Mouse (Mus musculus) MEL (cell line): ENCODE results near the gene Rhobtb1. TPM values are rescaled to one million over a fixed set of nuclear protein-coding genes. Genes with fewer than 3 reads are reported as not detected.

Source experiments
- DNase-seq: peaks from one replicate; pipeline ENCODE4 v3.0.0; 2011; ENCODE audit warnings: low read depth, low spot score
- H3K27ac ChIP-seq: 2 replicates; pipeline ENCODE4 v1.5.1; 2012; ENCODE audit warnings: low read depth, mild to moderate bottlenecking, control low read depth, low read length, moderate library complexity; ENCODE audit not compliant: control insufficient read depth
- H3K27me3 ChIP-seq, 2 experiments: fragments of 150-350 bp in 1 of 2; sonication (generic) in 1 of 2; 2 replicates each; pipeline ENCODE4 v1.6.1; 2012; ENCODE audit warnings: low read length in 2 of 2, mild to moderate bottlenecking in 2 of 2, improper control_type of control experiment in 1 of 2, moderate library complexity in 1 of 2; ENCODE audit not compliant: insufficient read depth in 2 of 2, control insufficient read depth in 1 of 2
- H3K36me3 ChIP-seq, 2 experiments: 2 replicates each; pipeline ENCODE4 v1.6.1; 2012 to 2014; ENCODE audit warnings: low read length in 2 of 2, improper control_type of control experiment in 1 of 2, inconsistent platforms in 1 of 2, mild to moderate bottlenecking in 1 of 2; ENCODE audit not compliant: insufficient read depth in 2 of 2, control insufficient read depth in 1 of 2
- H3K4me1 ChIP-seq, 2 experiments: fragments of 150-350 bp in 1 of 2; sonication (generic) in 1 of 2; 2 replicates each; pipeline ENCODE4 v1.6.1; 2012; ENCODE audit warnings: low read length in 2 of 2, improper control_type of control experiment in 1 of 2, mild to moderate bottlenecking in 1 of 2; ENCODE audit not compliant: insufficient read depth in 2 of 2, control insufficient read depth in 1 of 2
- H3K4me3 ChIP-seq, 2 experiments: fragments of 150-350 bp in 1 of 2; sonication (generic) in 1 of 2; 2 replicates each; pipeline ENCODE4 v1.5.1; 2012; ENCODE audit warnings: low read depth in 2 of 2, low read length in 2 of 2, mild to moderate bottlenecking in 2 of 2, moderate library complexity in 2 of 2, control low read depth in 1 of 2, improper control_type of control experiment in 1 of 2; ENCODE audit not compliant: control insufficient read depth in 1 of 2, insufficient read depth in 1 of 2
- H3K79me2 ChIP-seq: 2 replicates; pipeline ENCODE4 v1.6.1; 2012; ENCODE audit warnings: mild to moderate bottlenecking, low read length, moderate library complexity; ENCODE audit not compliant: control insufficient read depth, poor library complexity, insufficient read depth
- H3K9ac ChIP-seq: 2 replicates; pipeline ENCODE4 v1.6.1; 2012; ENCODE audit warnings: low read depth, mild to moderate bottlenecking, control low read depth, low read length, moderate library complexity; ENCODE audit not compliant: control insufficient read depth, poor library complexity, severe bottlenecking
- H3K9me3 ChIP-seq: fragments of 150-350 bp; sonication (generic); replicated peaks from 2 replicates; pipeline ENCODE4 v1.6.1; 2012; ENCODE audit warnings: mild to moderate bottlenecking, low read length, improper control_type of control experiment, moderate library complexity; ENCODE audit not compliant: insufficient read depth
- CHD1 ChIP-seq: IDR thresholded peaks from 2 replicates; pipeline ENCODE4 v1.6.1; 2012; ENCODE audit warnings: low read depth, mild to moderate bottlenecking, inconsistent platforms, low read length, improper control_type of control experiment
- E2F4 ChIP-seq: IDR thresholded peaks from 2 replicates; pipeline ENCODE4 v1.6.1; 2011; ENCODE audit warnings: low read depth, low read length, improper control_type of control experiment, borderline replicate concordance
- ETS1 ChIP-seq: IDR thresholded peaks from 2 replicates; pipeline ENCODE4 v1.6.1; 2012; ENCODE audit warnings: low read depth, mild to moderate bottlenecking, inconsistent platforms, low read length, improper control_type of control experiment, moderate library complexity
- GATA1 ChIP-seq: IDR thresholded peaks from 2 replicates; pipeline ENCODE4 v1.6.1; 2011; ENCODE audit warnings: low read depth, low read length, improper control_type of control experiment
- MAX ChIP-seq: IDR thresholded peaks from 2 replicates; pipeline ENCODE4 v1.6.1; 2011; ENCODE audit warnings: low read length, improper control_type of control experiment
- MYB ChIP-seq: IDR thresholded peaks from 2 replicates; pipeline ENCODE4 v1.6.1; 2011; ENCODE audit warnings: mild to moderate bottlenecking, low read depth, low read length, improper control_type of control experiment
- NELFE ChIP-seq: IDR thresholded peaks from 2 replicates; pipeline ENCODE4 v1.6.1; 2011; ENCODE audit warnings: low read depth, low read length, improper control_type of control experiment
- NRF1 ChIP-seq: IDR thresholded peaks from 2 replicates; pipeline ENCODE4 v1.6.1; 2014; ENCODE audit warnings: low read depth, mild to moderate bottlenecking, inconsistent platforms, low read length, improper control_type of control experiment, moderate library complexity; ENCODE audit not compliant: poor library complexity, insufficient read depth, severe bottlenecking
- POLR2A ChIP-seq, 2 experiments: IDR thresholded peaks; 2 replicates each; pipeline ENCODE4 v1.6.1; 2011 to 2012; ENCODE audit warnings: low read length in 2 of 2, mild to moderate bottlenecking in 2 of 2, control low read depth in 1 of 2, improper control_type of control experiment in 1 of 2, low read depth in 1 of 2, moderate library complexity in 1 of 2; ENCODE audit not compliant: control insufficient read depth in 1 of 2, insufficient read depth in 1 of 2, poor library complexity in 1 of 2
- POLR2AphosphoS5 ChIP-seq: IDR thresholded peaks from 2 replicates; pipeline ENCODE4 v1.6.1; 2012; ENCODE audit warnings: low read depth, borderline replicate concordance, mild to moderate bottlenecking, inconsistent platforms, low read length, moderate library complexity, mixed read lengths
- RCOR1 ChIP-seq: IDR thresholded peaks from 2 replicates; pipeline ENCODE4 v1.6.1; 2012; ENCODE audit warnings: low read depth, mild to moderate bottlenecking, inconsistent platforms, low read length, improper control_type of control experiment
- SMC3 ChIP-seq: IDR thresholded peaks from 2 replicates; pipeline ENCODE4 v1.6.1; 2011; ENCODE audit warnings: low read depth, low read length, improper control_type of control experiment
- TAL1 ChIP-seq: IDR thresholded peaks from 2 replicates; pipeline ENCODE4 v1.6.1; 2012; ENCODE audit warnings: mild to moderate bottlenecking, inconsistent platforms, low read length, moderate library complexity, mixed read lengths
- UBTF ChIP-seq: IDR thresholded peaks from 2 replicates; pipeline ENCODE4 v1.6.1; 2012; ENCODE audit warnings: low read depth, mild to moderate bottlenecking, inconsistent platforms, low read length, improper control_type of control experiment, moderate library complexity, borderline replicate concordance; ENCODE audit not compliant: insufficient read depth
- ZC3H11A ChIP-seq: IDR thresholded peaks from 2 replicates; pipeline ENCODE4 v1.6.1; 2012; ENCODE audit warnings: low read depth, mild to moderate bottlenecking, inconsistent platforms, low read length, improper control_type of control experiment
- ZMIZ1 ChIP-seq: IDR thresholded peaks from 2 replicates; pipeline ENCODE4 v1.6.1; 2012; ENCODE audit warnings: low read depth, mild to moderate bottlenecking, inconsistent platforms, low read length, improper control_type of control experiment, moderate library complexity
- polyA plus RNA-seq, 2 experiments: library from polyadenylated mRNA; stranded (reverse) in 1 of 2; unstranded in 1 of 2; fragments of >175 nt in 1 of 2; fragments of >200 nt in 1 of 2; gene quantifications; 2 replicates each; pipeline versions ENCODE4 v1.2.1 to v1.2.4; 2012; ENCODE audit warnings: low replicate concordance in 2 of 2, low read depth in 1 of 2; ENCODE audit not compliant: insufficient read length in 2 of 2, insufficient read depth in 1 of 2, missing spikeins in 1 of 2
- total RNA-seq: library from RNA; depleted of rRNA; stranded (reverse); fragments of 300-350 nt; gene quantifications from 2 replicates; pipeline ENCODE4 v1.2.3, GENCODE M21; 2012

Rhobtb1 gene
- total and polyA plus RNA-seq, 3 experiments, result not detected

DNA sequence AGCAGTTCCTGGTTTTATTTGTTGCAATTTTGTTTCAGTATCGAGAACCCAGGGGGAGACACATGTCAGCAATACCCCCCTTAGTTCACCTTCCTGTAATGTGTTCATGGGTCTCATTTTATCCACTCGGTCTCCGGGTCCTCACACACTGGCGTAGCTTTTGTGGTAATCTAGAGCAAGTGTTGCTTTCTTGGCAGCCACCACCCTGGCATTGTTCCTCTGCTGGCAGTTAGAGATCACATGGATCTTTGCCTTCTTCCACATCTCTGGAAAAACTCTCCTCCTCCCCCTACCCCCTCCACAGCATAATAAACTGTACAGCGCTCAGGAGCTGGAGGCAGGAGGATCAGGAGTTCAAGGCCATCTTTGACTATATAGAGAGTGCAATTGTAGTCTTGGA, 41.0 kb downstream of the Rhobtb1 start:
- Histone ChIP-seq H3K4me1 (no peaks in the 10 kb centered on the region), H3K27ac (no peak overlapping the region), H3K9ac (no peak overlapping the region), H3K4me3 (no peak overlapping the region), H3K9me3 (no peaks in the 10 kb centered on the region), H3K36me3 (no peaks in the 10 kb centered on the region), H3K79me2 (no peaks in the 10 kb centered on the region), H3K27me3 (no peaks in the 10 kb centered on the region)
- TF ChIP-seq NELFE (no peak), ETS1 (no peak), SMC3 (no peak), MAX (no peak), UBTF (no peak), ZC3H11A (no peak), ZMIZ1 (no peak), POLR2A (IDR thresholded peaks at IDR 0.05; ENCODE audit: control insufficient read depth in 1 of 2, insufficient read depth in 1 of 2, low read depth in 1 of 2, low read length in 2 of 2, poor library complexity in 1 of 2) (no peak), POLR2AphosphoS5 (no peak), GATA1 (no peak), CHD1 (no peak), MYB (no peak)
- DNase-seq, result no peak

DNA sequence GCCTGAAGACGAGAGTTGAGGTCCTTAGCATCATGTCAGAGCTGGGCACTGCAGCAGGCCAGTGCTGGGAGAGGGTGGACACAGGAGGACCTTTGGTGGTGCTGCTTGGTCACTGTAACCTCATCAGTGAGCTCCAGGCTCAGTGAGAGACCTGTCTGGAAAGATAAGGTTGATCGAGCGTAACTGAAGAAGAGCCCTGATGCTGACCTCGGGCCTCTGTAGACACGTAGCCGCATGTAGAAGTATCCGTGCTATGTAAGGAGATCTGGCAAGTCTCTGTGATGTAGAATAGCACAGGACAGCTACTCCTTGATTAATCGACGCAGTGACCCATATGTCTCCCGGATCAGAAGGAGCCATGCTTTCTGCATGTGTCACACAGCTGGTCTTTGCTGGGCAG, 42.5 kb downstream of the Rhobtb1 start:
- H3K36me3 ChIP-seq, result no peaks in the 10 kb centered on the region
- no peak overlapping the region for H3K27ac ChIP-seq
- no peaks in the 10 kb centered on the region for H3K79me2 ChIP-seq
- no peak overlapping the region for H3K4me3 ChIP-seq
- no peaks in the 10 kb centered on the region for H3K27me3 ChIP-seq
- no peak for TF ChIP-seq TAL1
- no peak for TF ChIP-seq CHD1
- no peak for TF ChIP-seq SMC3
- TF ChIP-seq E2F4, result no peak
- TF ChIP-seq RCOR1, result no peak
- TF ChIP-seq NRF1, result no peak
- H3K9me3 ChIP-seq, result no peaks in the 10 kb centered on the region
- no peak for DNase-seq
- no peaks in the 10 kb centered on the region for H3K4me1 ChIP-seq
- H3K9ac ChIP-seq, result no peak overlapping the region
